Mouse (Mus musculus) testis, adult 2 months (tissue): ENCODE data around the gene Vmn1r175.

Source experiments
- CTCF ChIP-seq: fragments of 200-500 bp; IDR thresholded peaks from 2 replicates; pipeline ENCODE4 v1.5.1; 2012; ENCODE audit warnings: low read depth, mild to moderate bottlenecking, inconsistent platforms, low read length, moderate library complexity; ENCODE audit not compliant: control insufficient read depth, insufficient read depth, insufficient replicate concordance
- POLR2A ChIP-seq: fragments of 200-500 bp; IDR thresholded peaks from 2 replicates; pipeline ENCODE4 v1.6.1; 2012; ENCODE audit warnings: low read depth, mild to moderate bottlenecking, inconsistent platforms, low read length, moderate library complexity; ENCODE audit not compliant: control insufficient read depth

- TF ChIP-seq POLR2A (no peak), CTCF (no peak)
Observed at GRCm38 (mm10) chr7:23784526-23784925, 25.9 kb downstream of the Vmn1r175 start.
